Mouse (Mus musculus) gastrocnemius, postnatal 36 days (tissue): ENCODE data around the gene Mllt6. TPM values are rescaled to one million over a fixed set of nuclear protein-coding genes. Genes with fewer than 3 reads are reported as not detected.
A peak's percentile ranks its signal among the peaks of the same experiment; 100 is the strongest.

ENCODE experiments used
- DNase-seq, 2 experiments: peaks; one replicate each; pipeline ENCODE4 v3.0.0; 2022
- intact Hi-C: fragments of 180-260 bp; cut with DNase I; formaldehyde crosslinking; loops from one replicate; pipeline ENCODE4 v1.15.1; 2025
- total RNA-seq, 2 experiments: library from RNA; stranded (reverse); gene quantifications; 2 replicates each; pipeline ENCODE4 v1.2.3; 2021

The Mllt6 gene
- total RNA-seq, 2 experiments from 2014 or later: 40.7 to 46.4 TPM

GRCm38 (mm10) chr11:97686322-97686908 is 23.2 kb downstream of the Mllt6 start:
- no peak for DNase-seq
- intact Hi-C loops: no loop called here

GRCm38 (mm10) chr11:97687061-97687460 is 23.8 kb downstream of the Mllt6 start:
- intact Hi-C loops: no loop called here
- no peak for DNase-seq

GRCm38 (mm10) chr11:97689861-97690260 is 26.6 kb downstream of the Mllt6 start:
- no peak for DNase-seq
- intact Hi-C loops: loop anchor here (1.0 kb wide), 1 partner anchor 45 kb away; no protein-coding TSS in a partner anchor

- intact Hi-C loops: no loop called here
- no peak for DNase-seq
These were observed 31.2 kb downstream of the Mllt6 start for GRCm38 (mm10) chr11:97694435-97694834.

- DNase-seq: no peak
- intact Hi-C loops: no loop called here
These were observed 31.9 kb downstream of the Mllt6 start for GRCm38 (mm10) chr11:97694921-97695711.

- intact Hi-C loops: no loop called here
- no peak for DNase-seq
These were observed 32.6 kb downstream of the Mllt6 start for GRCm38 (mm10) chr11:97695712-97696401.

- intact Hi-C loops: no loop called here
These were observed 33.5 kb downstream of the Mllt6 start for GRCm38 (mm10) chr11:97696669-97697068.

GRCm38 (mm10) chr11:97697199-97697890 is 34.1 kb downstream of the Mllt6 start:
- no peak for DNase-seq
- intact Hi-C loops: no loop called here

More at GRCm38 (mm10) chr11:97696669-97697068, 33.5 kb downstream of the Mllt6 start:
- no peak for DNase-seq

- DNase-seq: no peak
- intact Hi-C loops: no loop called here
These were observed 34.8 kb downstream of the Mllt6 start for GRCm38 (mm10) chr11:97697891-97698529.

- DNase-seq: peak in 1 of 2 experiments; percentile 65
- intact Hi-C loops: no loop called here
These were observed 35.8 kb downstream of the Mllt6 start for GRCm38 (mm10) chr11:97698741-97699611.

GRCm38 (mm10) chr11:97699626-97700002 is 36.4 kb downstream of the Mllt6 start:
- intact Hi-C loops: loop anchor here (5.0 kb wide), 1 partner anchor 43 kb away; the partner anchor contains the start of gene Pip4k2b
- peak; percentile 69 to 78 for DNase-seq

GRCm38 (mm10) chr11:97700003-97700745 is 37.0 kb downstream of the Mllt6 start, which contains the start of gene Pcgf2:
TSS of gene Pcgf2 (minus strand) at chr11:97700497.
- intact Hi-C loops: loop anchor here (5.0 kb wide), 1 partner anchor 42 kb away; the partner anchor contains the start of gene Pip4k2b
- peak; percentile 67 to 76 for DNase-seq

GRCm38 (mm10) chr11:97700746-97701580 is 37.7 kb downstream of the Mllt6 start:
- DNase-seq: no peak
- intact Hi-C loops: loop anchor here (5.0 kb wide), 1 partner anchor 41 kb away; the partner anchor contains the start of gene Pip4k2b

GRCm38 (mm10) chr11:97701581-97702392 is 38.6 kb downstream of the Mllt6 start:
- intact Hi-C loops: loop anchor here (5.0 kb wide), 1 partner anchor 41 kb away; the partner anchor contains the start of gene Pip4k2b
- no peak for DNase-seq

- intact Hi-C loops: loop anchor here (5.0 kb wide), 1 partner anchor 40 kb away; the partner anchor contains the start of gene Pip4k2b
- peak; percentile 84 to 95 for DNase-seq
These were observed 39.2 kb downstream of the Mllt6 start for GRCm38 (mm10) chr11:97702393-97702745.
